Comparison of ENCODE assay signal across 9 mouse cellular contexts in genomic region chr10:115587979-115588378, GRCm38 (mm10). TPM values are rescaled to one million over a fixed set of nuclear protein-coding genes. Genes with fewer than 3 reads are reported as not detected.
DNase-seq lines count a peak whose midpoint lies in the region; ATAC-seq and TF ChIP-seq lines count a peak whose summit lies in the region.
"Had no signal": no experiment of that assay in that cellular context is flagged by ENCODE, and none has a peak within 500 bp of the region (broad histone marks: within the 10 kb centered on the region; RNA-seq: fewer than 3 reads in every experiment).

No protein-coding gene starts in this region.

- no peak for ATAC-seq in lung, postnatal 0 days
- no peak for ATAC-seq in liver, embryonic 13.5 days (ENCODE audit: low read depth)
- ATAC-seq in stomach, postnatal 0 days (ENCODE audit: low FRiP score, low TSS enrichment): no peak; the same call in 1 of the 2 replicates
- no peak for ATAC-seq in frontal cortex, adult (ENCODE audit: low TSS enrichment)

- peak overlapping the region; percentile 86 for H3K4me3 ChIP-seq in cerebellum, adult 2 months (replicated peaks; ENCODE audit: insufficient read depth, low read depth, low read length)
- H3K4me3 ChIP-seq in lung, postnatal 0 days (ENCODE audit: low read depth, low read length): peak overlapping the region; percentile 28
- peak overlapping the region; percentile 50 for H3K4me3 ChIP-seq in liver, embryonic 13.5 days (replicated peaks)
- peak overlapping the region; percentile 45 for H3K4me3 ChIP-seq in stomach, postnatal 0 days (ENCODE audit: low read depth, low read length)

- TF ChIP-seq CTCF in cerebellum, adult 2 months (IDR thresholded peaks at IDR 0.05; ENCODE audit: borderline replicate concordance, insufficient read depth, low read depth, low read length): no peak
- no peak for TF ChIP-seq CTCF in lung, postnatal 0 days (IDR thresholded peaks at IDR 0.05)
- TF ChIP-seq CTCF in stomach, postnatal 0 days (IDR thresholded peaks at IDR 0.05; ENCODE audit: low read depth): no peak

- H3K4me1 ChIP-seq in cerebellum, adult 2 months (ENCODE audit: control insufficient read depth, insufficient read depth, low read length): no peaks in the 10 kb centered on the region
- H3K4me1 ChIP-seq in lung, postnatal 0 days (ENCODE audit: insufficient read depth, low read depth, low read length): peaks cover 7% of the 10 kb centered on the region
- H3K4me1 ChIP-seq in liver, embryonic 13.5 days (replicated peaks): peaks cover 13% of the 10 kb centered on the region; the same call in 1 of the 2 replicates
- H3K4me1 ChIP-seq in stomach, postnatal 0 days (replicated peaks; ENCODE audit: control insufficient read depth, insufficient read depth): no peaks in the 10 kb centered on the region

- TF ChIP-seq EP300 in lung, postnatal 0 days (IDR thresholded peaks at IDR 0.05): no peak
- TF ChIP-seq EP300 in stomach, postnatal 0 days (optimal IDR thresholded peaks at IDR 0.05): no peak

- H3K4me2 ChIP-seq in lung, postnatal 0 days (replicated peaks; ENCODE audit: low read depth, low read length): peak overlapping the region; percentile 62
- H3K4me2 ChIP-seq in liver, embryonic 13.5 days: peak overlapping the region; percentile 59
- H3K4me2 ChIP-seq in stomach, postnatal 0 days (replicated peaks; ENCODE audit: low read depth): peak overlapping the region; percentile 77

- no peaks in the 10 kb centered on the region for H3K36me3 ChIP-seq in lung, postnatal 0 days (ENCODE audit: insufficient read depth, low read length)
- no peaks in the 10 kb centered on the region for H3K36me3 ChIP-seq in liver, embryonic 13.5 days
- no peaks in the 10 kb centered on the region for H3K36me3 ChIP-seq in stomach, postnatal 0 days (ENCODE audit: control insufficient read depth, insufficient read depth, low read length)

- no peak for TF ChIP-seq POLR2A in cerebellum, adult 2 months (IDR thresholded peaks at IDR 0.05; ENCODE audit: borderline replicate concordance, insufficient read depth, low read length)

- no peaks in the 10 kb centered on the region for H3K9me3 ChIP-seq in lung, postnatal 0 days (ENCODE audit: low read length)
- H3K9me3 ChIP-seq in liver, embryonic 13.5 days (replicated peaks): no peaks in the 10 kb centered on the region
- no peaks in the 10 kb centered on the region for H3K9me3 ChIP-seq in stomach, postnatal 0 days (ENCODE audit: control insufficient read depth, low read length)

- H3K9ac ChIP-seq in lung, postnatal 0 days (replicated peaks; ENCODE audit: low read depth): no peak overlapping the region
- H3K9ac ChIP-seq in liver, embryonic 13.5 days: no peak overlapping the region
- no peak overlapping the region for H3K9ac ChIP-seq in stomach, postnatal 0 days (ENCODE audit: low read length)

- 6% methylated on average over 7 of the region's 7 CpGs for whole genome bisulfite sequencing in cerebellum, adult 2 months
- 4% methylated on average over 7 of the region's 7 CpGs for WGBS in lung, postnatal 0 days
- 5% methylated on average over 7 of the region's 7 CpGs for WGBS in liver, embryonic 13.5 days (ENCODE audit: insufficient replicate concordance)
- 4% methylated on average over 7 of the region's 7 CpGs for WGBS in stomach, postnatal 0 days

- H3K27ac ChIP-seq in cerebellum, adult 2 months (ENCODE audit: insufficient read depth, low read length): 0 out of 2 replicates have a peak overlapping the region, but pooled peaks have one; percentile 5
- no peak overlapping the region for H3K27ac ChIP-seq in lung, postnatal 0 days (ENCODE audit: low read length)
- no peak overlapping the region for H3K27ac ChIP-seq in liver, embryonic 13.5 days
- H3K27ac ChIP-seq in stomach, postnatal 0 days (replicated peaks): no peak overlapping the region

- H3K27me3 ChIP-seq in cerebellum, adult 2 months (ENCODE audit: control insufficient read depth, insufficient read depth, low read length): no peaks in the 10 kb centered on the region; the same call in 1 of the 2 replicates
- peaks cover 28% of the 10 kb centered on the region for H3K27me3 ChIP-seq in lung, postnatal 0 days (replicated peaks; ENCODE audit: insufficient read depth, low read length)
- H3K27me3 ChIP-seq in liver, embryonic 13.5 days: peaks cover 66% of the 10 kb centered on the region
- peaks cover 15% of the 10 kb centered on the region for H3K27me3 ChIP-seq in stomach, postnatal 0 days (ENCODE audit: control insufficient read depth, insufficient read depth, low read length)

- no peak for DNase-seq in cerebellum, adult 2 months
- DNase-seq in cerebellum, adult 8-10 months: no peak
- no peak for DNase-seq in lung, postnatal 0 days (ENCODE audit: low spot score)
- DNase-seq in lung, postnatal 36 days: no peak
- no peak for DNase-seq in liver, embryonic 13.5 days
- no peak for DNase-seq in stomach, postnatal 0 days (ENCODE audit: low spot score)
- no peak for DNase-seq in gastrocnemius, adult 8-10 months (ENCODE audit: low spot score in 2 of 2)

RNA-seq across cellular contexts. Expression of gene Lgr5, which starts 0.4 kb away (rescaled TPM):
- polyA plus RNA-seq in cerebellum, adult 2 months (2012; rRNA removed): 8.6 and 9.2 TPM in 2 replicates
- polyA plus RNA-seq in lung, postnatal 0 days (2015; fragmentation: Nextera tagmentation; extraction: Ambion mirVana): 0.23 and 0.35 TPM in 2 replicates
- 2.1 and 2.4 TPM in 2 replicates for polyA plus RNA-seq in liver, embryonic 13.5 days (2015; fragmentation: Nextera tagmentation; extraction: Ambion mirVana)
- polyA plus RNA-seq in stomach, postnatal 0 days (2015; fragmentation: Nextera tagmentation; extraction: Ambion mirVana): 2.4 and 2.9 TPM in 2 replicates
- total RNA-seq in gastrocnemius, adult 8-10 months (2022): under 1 TPM in 1 of 4 experiments, not detected in 3; 0.12 TPM

RNA-seq across cellular contexts. Expression of gene A930009A15Rik, which starts 18.2 kb away (rescaled TPM):
- 0.32 and 0.39 TPM in 2 replicates for polyA plus RNA-seq in cerebellum, adult 2 months (2012; rRNA removed)
- not detected in 2 replicates for polyA plus RNA-seq in lung, postnatal 0 days (2015; fragmentation: Nextera tagmentation; extraction: Ambion mirVana)
- not detected in 2 replicates for polyA plus RNA-seq in liver, embryonic 13.5 days (2015; fragmentation: Nextera tagmentation; extraction: Ambion mirVana)
- polyA plus RNA-seq in stomach, postnatal 0 days (2015; fragmentation: Nextera tagmentation; extraction: Ambion mirVana): not detected in 2 replicates
- total RNA-seq in gastrocnemius, adult 8-10 months (2022): not detected
- total RNA-seq: adrenal gland, adult 8-10 months had no signal

Comparison
In these comparisons a context has a peak if more than half of its experiments do, and no peak if none do; other contexts are left out.
1. H3K4me3 ChIP-seq: peak in every context shown above with its lines; median percentile 86 in cerebellum, adult 2 months; 50 in liver, embryonic 13.5 days; 45 in stomach, postnatal 0 days; 28 in lung, postnatal 0 days.